Mouse (Mus musculus) lung, postnatal 0 days (tissue): Measurements from ENCODE around the gene Ankrd23. TPM values are rescaled to one million over a fixed set of nuclear protein-coding genes. Genes with fewer than 3 reads are reported as not detected.

Experiments used
- ATAC-seq: fragments of 200-750 bp; cut with Nextera tagmentation; 2 replicates; pipeline ENCODE4 v1.8.0; 2017; ENCODE audit warnings: moderate library complexity
- DNase-seq: peaks from one replicate; pipeline ENCODE4 v3.0.0-alpha.2; 2016; ENCODE audit warnings: low spot score
- H3K27ac ChIP-seq: fragments of 300-500 bp; sonication (generic); 2 replicates; pipeline ENCODE4 v1.5.1; 2014; ENCODE audit warnings: antibody characterized with exemption, mild to moderate bottlenecking, low read length, mixed read lengths
- H3K27me3 ChIP-seq: fragments of 300-500 bp; sonication (generic); replicated peaks from 2 replicates; pipeline ENCODE4 v1.6.1; 2014; ENCODE audit warnings: low read length, mixed read lengths; ENCODE audit not compliant: insufficient read depth
- H3K36me3 ChIP-seq: fragments of 300-500 bp; sonication (generic); 2 replicates; pipeline ENCODE4 v1.6.1; 2014; ENCODE audit warnings: low read length, mixed read lengths; ENCODE audit not compliant: insufficient read depth
- H3K4me1 ChIP-seq: fragments of 300-500 bp; sonication (generic); 2 replicates; pipeline ENCODE4 v1.6.1; 2014; ENCODE audit warnings: antibody characterized with exemption, low read depth, low read length, mixed read lengths; ENCODE audit not compliant: insufficient read depth
- H3K4me2 ChIP-seq: fragments of 300-500 bp; sonication (generic); replicated peaks from 2 replicates; pipeline ENCODE4 v1.6.1; 2014; ENCODE audit warnings: low read depth, mild to moderate bottlenecking, low read length, moderate library complexity, mixed read lengths
- H3K4me3 ChIP-seq: fragments of 300-500 bp; sonication (generic); 2 replicates; pipeline ENCODE4 v1.5.1; 2014; ENCODE audit warnings: low read depth, low read length
- H3K9ac ChIP-seq: fragments of 300-500 bp; sonication (generic); replicated peaks from 2 replicates; pipeline ENCODE4 v1.6.1; 2014; ENCODE audit warnings: low read depth, mild to moderate bottlenecking
- H3K9me3 ChIP-seq: fragments of 300-500 bp; sonication (generic); 2 replicates; pipeline ENCODE4 v1.6.1; 2016; ENCODE audit warnings: low read length, mixed read lengths
- CTCF ChIP-seq: IDR thresholded peaks from 2 replicates; pipeline ENCODE4 v1.5.1; 2016; ENCODE audit warnings: antibody characterized with exemption, mild to moderate bottlenecking
- EP300 ChIP-seq: IDR thresholded peaks from 2 replicates; pipeline ENCODE4 v1.6.1; 2016; ENCODE audit warnings: antibody characterized with exemption, mild to moderate bottlenecking, control low read depth
- WGBS: fragments of 180-500 bp; shearing (Covaris S2); extraction: QIAGEN DNeasy Blood & Tissue Kit; methylation state at CpG from one replicate; pipeline ENCODE4 v1.1.7; 2014; 5-methylcytosine and 5-hydroxymethylcytosine counted together
- polyA plus RNA-seq: library from polyadenylated mRNA; unstranded; fragments of >200 nt; fragmentation: Nextera tagmentation; extraction: Ambion mirVana; gene quantifications from 2 replicates; pipeline ENCODE4 v1.2.1, GENCODE M21; 2015

Gene Ankrd23
- polyA plus RNA-seq, 1 experiment from 2014 or later: 6.2 TPM

- no peak for TF ChIP-seq EP300
- TF ChIP-seq CTCF: no peak
- Histone ChIP-seq H3K4me2 (no peak overlapping the region), H3K4me1 (no peaks in the 10 kb centered on the region), H3K27me3 (no peaks in the 10 kb centered on the region), H3K9me3 (no peaks in the 10 kb centered on the region), H3K9ac (no peak overlapping the region), H3K27ac (peak overlapping the region; percentile 35; the same call in 1 of the 2 replicates), H3K4me3 (no peak overlapping the region), H3K36me3 (peaks cover 38% of the 10 kb centered on the region)
- 23% methylated on average over 9 of the region's 9 CpGs for WGBS
- ATAC-seq: no peak
- DNase-seq: peak; percentile 55
Measured at GRCm38 (mm10) chr1:36547981-36548598, 11.4 kb upstream of the Ankrd23 start.

GRCm38 (mm10) chr1:36546888-36547471 lies 10.3 kb upstream of the Ankrd23 start, which contains the start of gene Ankrd39:
Gene Ankrd39, minus strand, starts transcription at chr1:36547445.
- H3K36me3 ChIP-seq: peaks cover 28% of the 10 kb centered on the region
- H3K27ac ChIP-seq: peak within 1 kb of the TSS; percentile 51; the same call in 1 of the 2 replicates
- H3K4me3 ChIP-seq: peak within 1 kb of the TSS; percentile 51
- H3K9me3 ChIP-seq: no peaks in the 10 kb centered on the region
- ATAC-seq (peak; percentile 98), DNase-seq (peak; percentile 100)
- H3K4me2 ChIP-seq: peak within 1 kb of the TSS; percentile 74
- no peaks in the 10 kb centered on the region for H3K4me1 ChIP-seq
- TF ChIP-seq CTCF (peak; percentile 100), EP300 (no peak)
- H3K27me3 ChIP-seq: no peaks in the 10 kb centered on the region
- WGBS: 0% methylated on average over 43 of the region's 43 CpGs
- peak within 1 kb of the TSS; percentile 51 for H3K9ac ChIP-seq

GRCm38 (mm10) chr1:36545845-36546600 lies 9.3 kb upstream of the Ankrd23 start:
- WGBS: 67% methylated on average over 19 of the region's 19 CpGs
- Histone ChIP-seq H3K27ac (no peak overlapping the region), H3K4me2 (peak overlapping the region; percentile 74), H3K9ac (0 out of 2 replicates have a peak overlapping the region, but pooled peaks have one; percentile 51), H3K9me3 (no peaks in the 10 kb centered on the region), H3K4me1 (no peaks in the 10 kb centered on the region), H3K27me3 (no peaks in the 10 kb centered on the region), H3K36me3 (peaks cover 19% of the 10 kb centered on the region), H3K4me3 (peak overlapping the region; percentile 51)
- TF ChIP-seq CTCF (peak; percentile 28; the same call in 1 of the 2 replicates), EP300 (no peak)
- ATAC-seq (no peak), DNase-seq (no peak)

- H3K36me3 ChIP-seq: peaks cover 17% of the 10 kb centered on the region
- WGBS: 77% methylated on average over 2 of the region's 2 CpGs
- H3K9me3 ChIP-seq: no peaks in the 10 kb centered on the region
- ATAC-seq: no peak
- no peaks in the 10 kb centered on the region for H3K4me1 ChIP-seq
- H3K9ac ChIP-seq: no peak overlapping the region
- DNase-seq: no peak
- TF ChIP-seq CTCF: no peak
- no peak for TF ChIP-seq EP300
- no peak overlapping the region for H3K27ac ChIP-seq
- H3K4me2 ChIP-seq: no peak overlapping the region
- no peak overlapping the region for H3K4me3 ChIP-seq
- no peaks in the 10 kb centered on the region for H3K27me3 ChIP-seq
Measured at GRCm38 (mm10) chr1:36545382-36545781, 8.7 kb upstream of the Ankrd23 start.

GRCm38 (mm10) chr1:36542925-36543324 lies 6.2 kb upstream of the Ankrd23 start:
- WGBS: 88% methylated on average over 9 of the region's 9 CpGs
- no peak overlapping the region for H3K4me3 ChIP-seq
- H3K4me1 ChIP-seq: no peaks in the 10 kb centered on the region
- ATAC-seq: no peak
- no peak for TF ChIP-seq EP300
- TF ChIP-seq CTCF: no peak
- H3K9me3 ChIP-seq: no peaks in the 10 kb centered on the region
- H3K9ac ChIP-seq: no peak overlapping the region
- no peaks in the 10 kb centered on the region for H3K27me3 ChIP-seq
- H3K4me2 ChIP-seq: no peak overlapping the region
- DNase-seq: no peak
- H3K27ac ChIP-seq: no peak overlapping the region
- peaks cover 11% of the 10 kb centered on the region; the same call in 1 of the 2 replicates for H3K36me3 ChIP-seq

- H3K9ac ChIP-seq: no peak overlapping the region
- no peaks in the 10 kb centered on the region for H3K9me3 ChIP-seq
- WGBS: 96% methylated on average over 16 of the region's 16 CpGs
- TF ChIP-seq EP300 (no peak), CTCF (no peak)
- peaks cover 11% of the 10 kb centered on the region; the same call in 1 of the 2 replicates for H3K36me3 ChIP-seq
- H3K4me3 ChIP-seq: no peak overlapping the region
- H3K4me1 ChIP-seq: no peaks in the 10 kb centered on the region
- ATAC-seq (no peak), DNase-seq (no peak)
- H3K4me2 ChIP-seq: no peak overlapping the region
- H3K27ac ChIP-seq: no peak overlapping the region
- no peaks in the 10 kb centered on the region for H3K27me3 ChIP-seq
Measured at GRCm38 (mm10) chr1:36541844-36542243, 5.2 kb upstream of the Ankrd23 start.
